Mouse (Mus musculus) brain, embryonic 14.5 days (tissue): ENCODE results near the gene Cldnd2.

ENCODE experiments used
- CTCF ChIP-seq: fragments of 200-500 bp; IDR thresholded peaks from 2 replicates; pipeline ENCODE4 v1.5.1; 2012; ENCODE audit warnings: inconsistent platforms, mild to moderate bottlenecking, moderate library complexity, borderline replicate concordance; ENCODE audit not compliant: insufficient read depth, insufficient read length; ENCODE audit errors: extremely low read depth
- POLR2A ChIP-seq: fragments of 200-500 bp; IDR thresholded peaks from 2 replicates; pipeline ENCODE4 v1.6.1; 2012; ENCODE audit warnings: mild to moderate bottlenecking, inconsistent platforms, borderline replicate concordance; ENCODE audit not compliant: poor library complexity, insufficient read depth, insufficient read length, severe bottlenecking; ENCODE audit errors: extremely low read depth

DNA sequence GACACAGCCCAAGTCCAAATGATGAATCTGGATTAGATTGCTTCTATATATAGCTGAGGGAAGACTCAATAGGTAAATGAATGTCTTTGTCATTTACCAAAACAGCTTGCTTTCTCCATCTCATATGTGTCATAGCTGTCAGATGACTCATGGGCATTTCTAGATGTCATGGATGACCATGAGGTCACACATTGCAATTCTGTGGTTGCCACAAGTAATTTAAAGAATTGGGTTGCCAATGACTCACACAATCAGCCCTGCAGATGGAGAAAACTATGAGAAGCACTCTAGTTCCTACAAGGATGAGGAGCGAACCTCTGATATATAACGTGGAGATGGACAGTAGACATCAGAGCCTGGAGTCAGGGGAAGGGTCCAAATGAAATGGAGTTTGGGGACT lies 41.1 kb upstream of the Cldnd2 start:
- no peak for TF ChIP-seq CTCF
- no peak for TF ChIP-seq POLR2A
